Mouse (Mus musculus): Measurements from ENCODE around the gene Net1. TPM values are rescaled to one million over a fixed set of nuclear protein-coding genes. Genes with fewer than 3 reads are reported as not detected.
"Not testable (repeated sequence)": the region's sequence is repeated elsewhere in the genome, so short reads cannot be mapped to it uniquely, and the experiment has no call there.

The Net1 gene
- polyA plus RNA-seq, 1 experiment from 2014 or later = 72.9 TPM

DNA sequence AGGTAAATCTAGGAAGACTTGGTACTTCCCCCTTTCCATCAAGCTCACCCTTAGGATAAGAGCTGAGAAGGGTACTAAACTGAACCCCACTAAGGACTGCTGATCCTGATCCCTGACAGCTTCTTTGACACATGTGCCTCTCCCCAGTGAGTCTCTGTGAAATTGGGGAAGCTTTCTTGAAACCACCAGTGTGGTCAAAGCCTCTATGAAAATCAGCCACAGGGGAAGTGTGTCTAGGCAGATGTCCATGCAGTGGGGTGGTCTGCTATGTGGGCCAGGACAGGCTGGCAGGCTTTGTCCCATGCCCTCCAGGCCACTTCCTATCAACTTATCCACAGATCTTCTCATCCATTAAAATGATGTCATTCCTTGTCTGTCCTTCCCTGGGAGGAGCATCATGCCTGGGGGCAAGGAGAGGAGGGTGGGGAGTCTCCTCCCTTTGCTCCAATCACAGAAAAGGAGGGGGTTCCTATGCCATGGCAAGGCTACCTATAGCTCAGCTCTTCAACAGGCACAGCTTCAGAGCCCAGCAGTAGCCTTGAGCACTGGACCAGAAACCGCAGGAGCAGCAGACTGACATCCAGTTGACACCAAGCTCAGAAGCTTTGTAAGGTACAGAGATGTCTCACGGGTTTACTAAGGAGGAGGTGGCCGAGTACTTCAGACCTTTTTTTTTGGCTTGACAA is 64.2 kb downstream of the Net1 start, which contains the start of gene Calm5:
Calm5 (plus strand) TSS at position 526 of the 686 bp plus-strand sequence.
- WGBS = 76% methylated on average over 3 of the region's 3 CpGs
- not testable (repeated sequence) for H3K4me1 ChIP-seq; H3K27me3 ChIP-seq (ENCODE audit: insufficient read depth, poor library complexity, severe bottlenecking)

DNA sequence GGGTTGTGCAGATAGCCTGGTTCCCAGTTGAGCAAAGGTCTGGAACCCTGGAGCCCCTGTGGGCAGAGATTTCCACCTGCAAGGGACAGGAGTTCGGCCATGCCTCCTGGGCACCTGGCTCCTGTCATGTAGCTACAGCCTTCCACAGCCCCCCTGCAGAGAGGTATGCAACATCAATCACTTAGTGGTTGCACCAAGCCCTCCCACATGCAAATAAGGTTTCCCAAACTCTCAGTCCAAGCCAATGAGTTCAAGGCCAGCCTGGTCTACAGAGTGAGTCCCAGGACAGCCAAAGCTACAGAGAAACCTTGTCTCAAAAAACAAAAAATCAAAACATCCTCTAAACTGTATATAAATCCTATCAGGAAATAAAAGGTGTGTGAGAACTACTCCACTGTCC is 67.7 kb downstream of the Net1 start:
- Histone ChIP-seq H3K36me3 (no peaks in the 10 kb centered on the region), H3K27ac (no peak overlapping the region), H3K4me1 (no peaks in the 10 kb centered on the region), H3K4me3 (no peak overlapping the region), H3K9me3 (no peaks in the 10 kb centered on the region), H3K27me3 (ENCODE audit: insufficient read depth, poor library complexity, severe bottlenecking) (no peaks in the 10 kb centered on the region)
- 74% methylated on average over 1 of the region's 1 CpGs for WGBS
- no peak for DNase-seq (ENCODE audit: low spot score)

More for the DNA sequence above, 64.2 kb downstream of the Net1 start, which contains the start of gene Calm5:
- H3K36me3 ChIP-seq; H3K9me3 ChIP-seq; H3K4me3 ChIP-seq; DNase-seq (ENCODE audit: low spot score); H3K27ac ChIP-seq: not testable (repeated sequence)

DNA sequence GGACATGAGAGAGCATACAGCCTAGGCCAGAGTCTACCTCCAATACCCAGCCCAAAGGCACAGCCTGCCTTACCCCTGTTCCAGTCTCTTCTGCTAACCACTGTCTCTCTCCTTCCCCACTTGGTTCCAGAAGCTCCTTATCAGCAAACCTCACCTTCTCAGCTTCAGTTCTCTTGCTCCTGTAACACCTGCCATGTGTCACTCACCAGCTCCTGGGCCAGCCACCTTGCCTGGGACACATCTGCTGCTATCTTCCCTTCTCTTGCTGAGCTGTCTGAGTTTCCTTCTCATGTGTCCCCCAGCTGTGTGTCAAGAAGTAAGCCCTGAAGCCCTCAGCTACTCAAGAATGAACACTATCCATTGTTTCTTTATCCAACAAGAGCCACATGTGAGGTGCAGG is 77.4 kb downstream of the Net1 start:
- DNase-seq (ENCODE audit: low spot score); H3K9me3 ChIP-seq; H3K27me3 ChIP-seq (ENCODE audit: insufficient read depth, poor library complexity, severe bottlenecking); H3K27ac ChIP-seq; H3K4me1 ChIP-seq; H3K4me3 ChIP-seq; H3K36me3 ChIP-seq: not testable (repeated sequence)

DNA sequence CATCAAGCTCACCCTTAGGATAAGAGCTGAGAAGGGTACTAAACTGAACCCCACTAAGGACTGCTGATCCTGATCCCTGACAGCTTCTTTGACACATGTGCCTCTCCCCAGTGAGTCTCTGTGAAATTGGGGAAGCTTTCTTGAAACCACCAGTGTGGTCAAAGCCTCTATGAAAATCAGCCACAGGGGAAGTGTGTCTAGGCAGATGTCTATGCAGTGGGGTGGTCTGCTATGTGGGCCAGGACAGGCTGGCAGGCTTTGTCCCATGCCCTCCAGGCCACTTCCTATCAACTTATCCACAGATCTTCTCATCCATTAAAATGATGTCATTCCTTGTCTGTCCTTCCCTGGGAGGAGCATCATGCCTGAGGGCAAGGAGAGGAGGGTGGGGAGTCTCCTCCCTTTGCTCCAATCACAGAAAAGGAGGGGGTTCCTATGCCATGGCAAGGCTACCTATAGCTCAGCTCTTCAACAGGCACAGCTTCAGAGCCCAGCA is 80.7 kb downstream of the Net1 start, which contains the start of gene Calm4:
Calm4 (plus strand) TSS at position 446 of the 496 bp plus-strand sequence.
- not testable (repeated sequence) for H3K27ac ChIP-seq; H3K4me3 ChIP-seq; DNase-seq (ENCODE audit: low spot score); H3K27me3 ChIP-seq (ENCODE audit: insufficient read depth, poor library complexity, severe bottlenecking); H3K9me3 ChIP-seq; H3K36me3 ChIP-seq; H3K4me1 ChIP-seq

DNA sequence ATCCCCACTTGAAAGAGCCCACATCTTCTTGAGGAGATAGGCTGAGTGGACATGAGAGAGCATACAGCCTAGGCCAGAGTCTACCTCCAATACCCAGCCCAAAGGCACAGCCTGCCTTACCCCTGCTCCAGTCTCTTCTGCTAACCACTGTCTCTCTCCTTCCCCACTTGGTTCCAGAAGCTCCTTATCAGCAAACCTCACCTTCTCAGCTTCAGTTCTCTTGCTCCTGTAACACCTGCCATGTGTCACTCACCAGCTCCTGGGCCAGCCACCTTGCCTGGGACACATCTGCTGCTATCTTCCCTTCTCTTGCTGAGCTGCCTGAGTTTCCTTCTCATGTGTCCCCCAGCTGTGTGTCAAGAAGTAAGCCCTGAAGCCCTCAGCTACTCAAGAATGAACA is 84.4 kb downstream of the Net1 start:
- H3K27me3 ChIP-seq (ENCODE audit: insufficient read depth, poor library complexity, severe bottlenecking); H3K4me1 ChIP-seq; H3K27ac ChIP-seq; H3K9me3 ChIP-seq; DNase-seq (ENCODE audit: low spot score); H3K36me3 ChIP-seq; H3K4me3 ChIP-seq: not testable (repeated sequence)

DNA sequence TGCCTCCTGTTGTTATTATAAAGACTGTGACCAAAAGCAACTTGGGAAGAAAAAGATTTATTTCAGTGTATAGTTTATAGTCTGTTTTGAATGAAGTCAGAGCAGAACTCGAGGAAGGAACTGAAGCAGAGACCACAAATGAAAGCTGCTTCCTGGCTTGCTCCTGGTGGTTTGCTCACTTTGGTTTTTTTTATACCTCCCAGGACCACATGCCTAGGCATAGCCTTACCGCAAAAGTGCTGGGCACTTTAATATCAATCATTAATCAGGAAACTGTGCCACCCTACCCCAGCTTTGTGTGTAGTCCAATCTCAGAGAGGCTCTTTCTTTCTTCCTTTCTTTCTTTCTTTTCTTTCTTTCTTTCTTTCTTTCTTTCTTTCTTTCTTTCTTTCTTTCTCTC is 85.6 kb downstream of the Net1 start:
- WGBS = 72% methylated on average over 2 of the region's 2 CpGs

More for the DNA sequence above, 85.6 kb downstream of the Net1 start:
- H3K9me3 ChIP-seq = no peaks in the 10 kb centered on the region
- H3K27me3 ChIP-seq (ENCODE audit: insufficient read depth, poor library complexity, severe bottlenecking) = no peaks in the 10 kb centered on the region
- no peak overlapping the region for H3K27ac ChIP-seq
- H3K36me3 ChIP-seq = no peaks in the 10 kb centered on the region
- DNase-seq (ENCODE audit: low spot score) = no peak
- H3K4me3 ChIP-seq = no peak overlapping the region
- H3K4me1 ChIP-seq = no peaks in the 10 kb centered on the region

Small RNA genes lying within 50 kb of the gene (microRNA-seq; reads per million reads assigned to microRNA genes)
- gene Gm22460 = not detected

Other genes starting within 250 kb of the Net1 start
- not detected in 2 replicates for gene Calml3, start 113.9 kb downstream of the Net1 start, polyA plus RNA-seq (2016; fragmentation: Nextera tagmentation; extraction: Ambion mirVana)
- gene Calm4, start 80.5 kb downstream of the Net1 start, polyA plus RNA-seq (2016; fragmentation: Nextera tagmentation; extraction: Ambion mirVana) = not detected in 2 replicates
- not detected in 2 replicates for gene Calm5, start 64.0 kb downstream of the Net1 start, polyA plus RNA-seq (2016; fragmentation: Nextera tagmentation; extraction: Ambion mirVana)
- gene Tubal3, start 54 bp upstream of the Net1 start, polyA plus RNA-seq (2016; fragmentation: Nextera tagmentation; extraction: Ambion mirVana) = not detected in 2 replicates
- gene Ucn3, start 27.1 kb upstream of the Net1 start, polyA plus RNA-seq (2016; fragmentation: Nextera tagmentation; extraction: Ambion mirVana) = not detected in 2 replicates
- gene Akr1c14, start 130.8 kb upstream of the Net1 start, polyA plus RNA-seq (2016; fragmentation: Nextera tagmentation; extraction: Ambion mirVana) = 0.92 and 2.0 TPM in 2 replicates
- 0.11 TPM in 1 of 2 replicates, not detected in the other for gene Akr1c18, start 232.4 kb upstream of the Net1 start, polyA plus RNA-seq (2016; fragmentation: Nextera tagmentation; extraction: Ambion mirVana)

All from heart, embryonic 10.5 days (tissue).